Mouse (Mus musculus): ENCODE measurements around the gene Akirin1. TPM values are rescaled to one million over a fixed set of nuclear protein-coding genes. Genes with fewer than 3 reads are reported as not detected.

Gene Akirin1
- 10 to 100 TPM; 20.9 to 23.0 TPM for total RNA-seq (2021)
- long read RNA-seq, experiment 1, transcript Akirin1-201 (5 exons, 3,052 nt), result major isoform, 71 of 75 reads
- long read RNA-seq, experiment 1, partial matches to known transcripts, result 1 of 75 reads
- long read RNA-seq, experiment 1, other reads (novel, unspliced or antisense), result 3 of 75 reads
- long read RNA-seq, experiment 2, transcript Akirin1-201 (5 exons, 3,052 nt), result major isoform, 62 of 65 reads
- long read RNA-seq, experiment 2, partial matches to known transcripts, result 0 of 65 reads
- long read RNA-seq, experiment 2, other reads (novel, unspliced or antisense), result 3 of 65 reads

GRCm38 (mm10) chr4:123750152-123750651 lies at the start of gene Akirin1:
Gene Akirin1, minus strand, starts transcription at chr4:123750345.
- DNase-seq, result peak; percentile 99

DNA sequence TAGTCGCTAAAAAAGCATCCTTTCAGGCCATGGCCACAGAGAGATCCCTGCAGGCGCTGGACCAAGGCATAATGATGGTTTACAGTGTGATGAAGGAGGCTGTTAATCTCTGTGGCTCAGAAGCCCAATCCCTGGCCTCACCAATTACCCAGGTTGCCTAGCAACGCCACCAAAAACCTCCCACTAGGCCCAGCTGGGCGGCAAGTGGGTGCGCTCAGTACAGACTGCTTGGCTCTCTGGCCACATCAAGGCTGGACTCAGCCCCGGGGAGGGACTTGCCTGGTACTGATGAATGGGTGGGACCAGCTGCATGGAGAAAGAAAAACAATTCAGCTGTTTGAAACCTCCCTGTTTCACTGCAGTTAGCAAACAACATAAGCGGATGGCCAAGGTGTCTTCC lies 47.7 kb upstream of the Akirin1 start:
- DNase-seq, result peak; percentile 11

- no peak for DNase-seq
Measured at GRCm38 (mm10) chr4:123797403-123797802, 47.3 kb upstream of the Akirin1 start.

GRCm38 (mm10) chr4:123795057-123795456 lies 44.9 kb upstream of the Akirin1 start:
- no peak for DNase-seq

DNA sequence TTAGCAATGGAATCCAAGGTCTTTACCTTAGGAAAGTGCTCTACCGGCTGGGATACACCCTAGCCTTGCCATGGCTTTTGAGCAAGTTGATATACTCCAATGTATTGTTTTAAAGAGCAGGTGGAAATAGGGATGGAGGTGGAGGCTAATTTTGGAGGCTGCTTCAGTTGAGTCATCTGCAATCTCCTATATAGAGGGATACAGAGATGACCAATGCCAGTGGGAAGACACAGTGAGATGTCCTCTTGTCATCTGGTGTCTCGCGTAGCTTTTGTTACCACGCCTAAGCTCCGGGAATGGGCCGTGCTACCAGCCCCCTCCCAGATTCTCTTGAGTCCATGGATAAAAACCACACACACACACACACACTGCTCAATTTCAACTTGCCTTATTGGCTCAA lies 43.0 kb upstream of the Akirin1 start:
- DNase-seq, result no peak

DNA sequence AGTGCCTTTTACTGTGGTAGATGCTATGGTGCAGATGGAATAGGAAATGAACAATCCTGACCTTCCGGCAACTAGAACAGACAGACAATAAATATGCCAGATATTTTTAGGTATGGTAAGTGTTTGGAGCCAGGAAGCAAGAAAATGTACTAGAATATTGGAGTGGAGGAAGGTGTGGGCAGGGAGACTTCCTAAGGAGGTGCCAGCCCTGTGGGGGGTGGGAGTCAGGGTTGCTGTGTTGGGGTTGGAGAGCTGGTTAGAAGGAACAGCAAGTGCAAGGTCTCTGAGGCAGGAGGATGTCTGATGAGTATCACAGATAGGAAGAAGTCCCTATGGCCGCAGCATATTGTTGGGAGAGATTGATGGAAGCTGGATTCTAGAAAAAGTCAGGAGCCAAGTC lies 42.5 kb upstream of the Akirin1 start:
- DNase-seq, result no peak

DNA sequence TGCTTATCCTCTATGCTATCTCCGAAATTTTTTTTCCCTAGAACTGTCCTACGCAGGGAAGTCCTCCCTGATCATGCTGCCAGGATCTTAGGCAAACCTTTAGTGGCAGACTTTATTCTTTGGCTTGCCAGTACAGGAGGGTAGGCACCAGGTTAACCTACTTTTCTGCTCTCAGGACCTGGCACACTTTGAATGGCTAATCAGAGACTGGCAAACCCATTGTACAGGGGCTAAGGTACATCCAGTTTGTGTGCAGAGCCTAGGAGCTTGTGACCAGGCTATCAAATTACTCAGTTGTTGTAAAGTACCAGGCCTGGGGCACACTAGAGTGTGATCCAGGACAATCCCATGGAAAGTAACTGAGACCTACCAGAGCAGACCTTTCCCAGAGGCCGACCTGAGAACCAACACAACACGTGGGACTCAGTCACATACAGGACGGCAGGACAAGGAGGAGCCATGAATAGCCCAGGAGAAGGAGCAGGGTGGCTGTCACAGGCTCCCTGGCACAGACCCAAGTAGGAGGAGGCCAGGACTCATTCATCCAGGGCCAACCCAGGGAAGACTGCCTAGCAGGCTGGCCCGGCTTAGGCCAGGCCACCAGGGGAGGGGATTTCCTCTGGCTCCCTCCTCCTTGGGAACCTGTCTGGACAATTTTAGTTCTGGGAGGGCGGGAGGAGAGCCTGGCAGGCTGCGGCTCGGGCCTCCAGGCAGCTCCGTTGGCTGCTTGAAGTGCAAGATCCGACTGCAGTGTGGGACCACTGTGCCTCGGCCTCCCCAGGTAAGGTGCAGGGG lies 37.2 kb upstream of the Akirin1 start, which contains the start of gene Rhbdl2:
TSS of gene Rhbdl2 (plus strand) at position 684 of the 795 bp plus-strand sequence.
- DNase-seq, result peak; percentile 60

- no peak for DNase-seq
Measured at GRCm38 (mm10) chr4:123768234-123768633, 18.1 kb upstream of the Akirin1 start.

DNA sequence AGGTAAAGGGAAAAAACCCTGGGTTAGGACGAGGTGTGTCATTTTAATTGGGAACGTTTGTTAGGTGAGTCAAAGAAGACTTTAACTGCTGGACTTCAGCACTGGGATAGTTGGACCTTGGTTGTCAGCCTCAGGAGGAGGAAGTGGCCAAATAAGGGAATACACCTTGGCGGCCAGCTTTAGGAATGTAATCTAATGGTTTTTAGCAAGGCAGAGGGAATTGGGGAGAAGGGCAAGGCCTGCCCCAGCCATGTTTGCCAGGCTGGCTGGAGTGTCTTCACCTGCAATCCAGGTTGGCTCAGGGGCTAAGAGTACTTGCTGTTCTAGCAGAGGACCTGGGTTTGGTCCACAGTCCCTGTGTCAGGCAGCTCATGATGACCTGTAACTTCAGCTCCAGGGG lies 17.7 kb upstream of the Akirin1 start:
- DNase-seq, result no peak

- DNase-seq, result no peak
Measured at GRCm38 (mm10) chr4:123765071-123765470, 14.9 kb upstream of the Akirin1 start.

DNA sequence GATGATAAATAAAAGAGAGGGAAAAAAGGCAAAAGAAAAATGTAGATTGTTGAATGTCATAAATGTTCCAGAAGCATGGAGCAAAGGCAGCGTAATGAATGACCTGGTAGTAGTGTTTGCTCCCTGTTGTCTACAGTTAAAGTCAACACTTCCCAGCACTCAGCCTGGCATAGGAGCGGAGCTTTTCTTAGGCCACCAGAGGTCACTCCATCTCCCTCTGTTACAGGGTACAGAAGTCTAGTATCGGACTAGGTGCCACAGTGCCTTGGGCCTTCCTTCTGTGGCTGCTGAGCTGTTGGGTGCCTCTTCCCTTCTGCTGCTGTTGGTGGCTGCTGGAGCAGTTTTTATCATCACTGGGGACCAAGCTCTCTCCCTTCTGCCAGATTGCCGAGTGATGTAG lies 8.2 kb upstream of the Akirin1 start:
- no peak for DNase-seq

- no peak for DNase-seq
Measured at GRCm38 (mm10) chr4:123750707-123751312, 665 bp upstream of the Akirin1 start.

DNA sequence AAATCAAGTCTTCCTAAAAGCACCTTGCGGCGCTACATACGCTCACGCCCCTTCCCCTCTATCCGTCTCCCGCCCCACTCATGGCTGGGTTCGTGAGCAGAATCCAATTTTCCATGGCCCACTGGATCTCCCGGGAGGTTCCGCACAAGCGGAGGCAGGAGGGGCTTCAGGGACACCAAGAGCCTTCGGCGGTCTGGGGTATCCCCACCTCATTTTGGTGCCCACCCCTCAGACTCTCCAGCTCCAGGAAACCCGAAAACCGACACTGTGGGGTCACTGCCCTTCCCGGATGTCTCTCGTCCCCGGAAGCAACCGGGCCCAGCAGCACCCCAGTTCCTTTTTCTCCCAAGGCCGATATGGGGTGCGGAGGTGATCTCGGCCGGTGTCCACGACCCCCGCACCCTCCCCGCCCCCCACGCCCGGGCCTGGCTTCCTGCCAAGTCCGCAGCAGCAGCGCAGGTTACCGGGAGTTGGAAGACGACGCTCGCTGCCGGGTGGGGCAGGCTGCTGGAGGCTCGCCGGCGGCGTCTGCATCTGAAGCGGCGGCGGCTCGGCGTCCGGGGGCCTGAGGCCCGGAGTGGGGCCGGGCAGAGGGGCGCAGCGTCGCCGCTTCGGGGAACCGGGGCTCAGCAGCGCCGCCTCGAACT lies 538 bp downstream of the Akirin1 start:
- peak; percentile 62 for DNase-seq

- DNase-seq, result no peak
Measured at GRCm38 (mm10) chr4:123748726-123749415, 1.3 kb downstream of the Akirin1 start.

GRCm38 (mm10) chr4:123745221-123745775 lies 4.8 kb downstream of the Akirin1 start:
- DNase-seq, result no peak

- no peak for DNase-seq
Measured at GRCm38 (mm10) chr4:123742891-123743290, 7.3 kb downstream of the Akirin1 start.

DNA sequence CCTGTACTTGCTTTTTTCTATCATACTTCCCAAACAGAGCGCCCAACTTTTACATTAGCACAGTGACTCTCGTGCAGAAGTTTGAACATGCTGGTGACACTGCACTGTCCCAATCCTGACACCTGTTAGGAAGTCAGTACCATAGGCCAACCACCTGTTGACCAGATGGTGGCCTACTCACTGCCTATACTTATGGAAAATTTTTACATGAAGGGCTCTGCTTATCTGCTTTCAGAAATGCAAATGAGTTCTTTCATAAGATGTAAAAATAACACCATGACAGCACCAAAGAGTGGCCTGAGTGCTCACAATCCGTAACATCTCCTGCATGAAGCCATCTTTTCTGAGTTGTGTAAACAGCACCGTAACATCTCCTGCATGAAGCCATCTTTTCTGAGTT lies 11.4 kb downstream of the Akirin1 start:
- no peak for DNase-seq

- no peak for DNase-seq
Measured at GRCm38 (mm10) chr4:123733532-123733931, 16.6 kb downstream of the Akirin1 start.

DNA sequence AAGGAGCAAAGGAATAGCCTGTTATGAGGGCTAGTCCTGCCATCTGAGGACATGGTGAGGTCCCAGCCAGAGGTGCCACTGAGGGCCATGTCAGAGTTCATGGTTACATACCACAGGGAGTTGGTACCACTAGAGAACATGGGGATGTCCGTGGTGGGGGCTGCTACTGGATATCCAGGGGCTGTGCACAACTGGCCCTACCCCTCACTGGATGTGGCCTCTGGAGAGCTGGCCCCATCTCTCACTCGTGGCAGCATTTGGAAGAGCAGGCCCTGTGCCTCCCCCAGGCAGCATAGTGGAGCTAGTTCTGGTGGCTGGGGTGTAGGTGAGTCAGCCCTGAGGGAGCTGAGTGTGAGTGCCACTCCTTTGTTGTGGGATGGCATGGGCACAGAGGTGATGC lies 17.2 kb downstream of the Akirin1 start:
- DNase-seq, result no peak

DNA sequence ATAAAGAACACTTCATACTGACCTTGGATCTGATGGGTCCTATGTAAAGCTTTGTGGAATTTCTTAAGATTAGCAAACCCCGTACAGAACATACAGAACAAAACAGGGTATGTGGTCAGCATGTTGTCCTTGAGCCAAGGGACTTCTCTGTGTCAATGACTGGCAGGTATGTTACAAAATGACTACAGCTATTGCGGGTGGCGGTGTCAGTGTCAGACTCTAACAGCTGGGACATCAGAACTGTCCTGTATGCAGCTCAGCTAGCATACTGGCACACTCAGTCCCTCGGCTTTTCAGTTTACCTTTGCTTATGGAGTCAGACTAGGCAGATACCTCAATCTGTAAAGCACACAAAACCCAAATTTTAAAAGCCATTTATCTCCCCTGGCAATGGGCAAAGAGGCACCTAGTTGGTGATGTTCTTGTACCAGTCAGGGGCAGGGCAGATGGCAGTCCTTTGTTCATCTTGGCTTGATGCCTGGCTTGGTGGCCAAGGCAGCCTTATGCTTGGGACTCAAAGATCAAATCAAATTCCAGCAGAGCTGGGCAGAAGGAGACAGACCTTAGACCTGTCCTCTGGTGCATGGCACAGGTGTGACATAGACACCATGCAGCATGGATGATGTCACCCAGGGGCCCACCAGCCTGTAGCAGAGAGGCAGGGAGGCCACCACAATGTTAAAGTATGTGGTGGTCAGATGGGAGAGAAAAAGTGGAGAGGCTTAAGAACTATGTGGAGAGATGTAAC lies 17.8 kb downstream of the Akirin1 start:
- no peak for DNase-seq

- DNase-seq, result no peak
Measured at GRCm38 (mm10) chr4:123721761-123722160, 28.4 kb downstream of the Akirin1 start.
